Mouse (Mus musculus): ENCODE measurements around the gene Rnf187. TPM values are rescaled to one million over a fixed set of nuclear protein-coding genes. Genes with fewer than 3 reads are reported as not detected.
A peak's percentile ranks its signal among the peaks of the same experiment; 100 is the strongest.

Rnf187 gene
- polyA plus RNA-seq, 1 experiment from 2014 or later = 161 TPM

- ATAC-seq (ENCODE audit: low read depth) = no peak
- H3K4me1 ChIP-seq (replicated peaks; ENCODE audit: control insufficient read depth, insufficient read depth, low read length) = peaks cover 25% of the 10 kb centered on the region
- peaks cover 10% of the 10 kb centered on the region for H3K36me3 ChIP-seq (ENCODE audit: control insufficient read depth, insufficient read depth, low read length)
- peak overlapping the region; percentile 98 for H3K4me2 ChIP-seq (ENCODE audit: low read depth, low read length)
- no peak overlapping the region for H3K27ac ChIP-seq (ENCODE audit: low read length)
- H3K27me3 ChIP-seq (ENCODE audit: control insufficient read depth, insufficient read depth, low read depth, low read length) = no peaks in the 10 kb centered on the region
- peak overlapping the region; percentile 96 for H3K9ac ChIP-seq (ENCODE audit: low read length)
- 68% methylated on average over 3 of the region's 3 CpGs for WGBS
- H3K4me3 ChIP-seq (ENCODE audit: low read length) = peak overlapping the region; percentile 98
- H3K9me3 ChIP-seq (ENCODE audit: control insufficient read depth, low read length) = no peaks in the 10 kb centered on the region
Observed at GRCm38 (mm10) chr11:58979183-58979582, 40.5 kb upstream of the Rnf187 start.

DNA sequence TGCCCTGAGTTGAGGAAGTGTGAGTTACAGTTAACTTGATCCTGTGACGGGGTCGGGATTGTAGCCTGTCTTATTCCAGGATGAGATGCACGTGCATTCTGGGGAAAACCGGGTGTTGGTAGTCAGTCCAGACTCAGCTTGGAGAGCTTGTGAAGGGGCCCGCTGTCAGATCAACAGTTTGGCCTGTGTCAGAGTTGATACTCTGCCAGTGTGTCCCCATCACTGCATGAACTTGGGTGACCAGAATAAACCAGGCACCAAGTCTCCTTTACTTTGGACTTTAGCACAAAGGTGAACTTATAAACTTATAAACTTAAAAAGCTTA, 40.0 kb upstream of the Rnf187 start:
- peaks cover 10% of the 10 kb centered on the region for H3K36me3 ChIP-seq (ENCODE audit: control insufficient read depth, insufficient read depth, low read length)
- peak overlapping the region; percentile 98 for H3K4me3 ChIP-seq (ENCODE audit: low read length)
- H3K9me3 ChIP-seq (ENCODE audit: control insufficient read depth, low read length) = no peaks in the 10 kb centered on the region
- H3K4me1 ChIP-seq (replicated peaks; ENCODE audit: control insufficient read depth, insufficient read depth, low read length) = peaks cover 25% of the 10 kb centered on the region
- 2% methylated on average over 5 of the region's 5 CpGs for WGBS
- peak overlapping the region; percentile 96 for H3K9ac ChIP-seq (ENCODE audit: low read length)
- peak overlapping the region; percentile 98 for H3K4me2 ChIP-seq (ENCODE audit: low read depth, low read length)
- H3K27ac ChIP-seq (ENCODE audit: low read length) = no peak overlapping the region
- H3K27me3 ChIP-seq (ENCODE audit: control insufficient read depth, insufficient read depth, low read depth, low read length) = no peaks in the 10 kb centered on the region
- no peak; the same call in 1 of the 2 replicates for ATAC-seq (ENCODE audit: low read depth)

DNA sequence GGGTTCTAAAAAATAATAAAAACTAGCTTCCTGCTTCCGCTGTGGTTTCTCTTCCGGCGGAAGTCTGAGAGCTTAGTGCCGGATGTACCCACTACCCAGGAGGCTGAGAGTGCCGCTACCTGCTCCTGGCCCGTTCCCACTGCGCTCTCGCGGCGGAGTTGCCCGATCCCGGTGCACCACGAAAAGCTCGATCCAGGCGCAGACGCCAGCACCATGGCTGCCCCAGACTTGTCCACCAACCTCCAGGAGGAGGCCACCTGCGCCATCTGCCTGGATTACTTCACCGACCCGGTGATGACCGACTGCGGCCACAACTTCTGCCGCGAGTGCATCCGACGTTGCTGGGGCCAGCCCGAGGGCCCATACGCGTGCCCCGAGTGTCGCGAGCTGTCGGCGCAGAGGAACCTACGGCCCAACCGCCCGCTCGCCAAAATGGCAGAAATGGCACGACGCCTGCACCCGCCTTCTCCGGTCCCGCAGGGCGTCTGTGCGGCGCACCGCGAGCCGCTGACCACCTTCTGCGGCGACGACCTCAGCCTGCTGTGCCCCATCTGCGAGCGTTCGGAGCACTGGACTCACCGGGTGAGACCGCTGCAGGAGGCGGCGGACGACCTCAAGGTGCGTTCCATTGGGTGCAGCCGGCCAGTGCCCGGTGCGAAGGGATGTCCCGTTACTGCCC, 39.5 kb upstream of the Rnf187 start, which contains the start of gene Trim11:
Trim11 (plus strand) TSS at position 67 of the 679 bp plus-strand sequence.
- under 1% methylated on average over 64 of the region's 64 CpGs for WGBS

DNA sequence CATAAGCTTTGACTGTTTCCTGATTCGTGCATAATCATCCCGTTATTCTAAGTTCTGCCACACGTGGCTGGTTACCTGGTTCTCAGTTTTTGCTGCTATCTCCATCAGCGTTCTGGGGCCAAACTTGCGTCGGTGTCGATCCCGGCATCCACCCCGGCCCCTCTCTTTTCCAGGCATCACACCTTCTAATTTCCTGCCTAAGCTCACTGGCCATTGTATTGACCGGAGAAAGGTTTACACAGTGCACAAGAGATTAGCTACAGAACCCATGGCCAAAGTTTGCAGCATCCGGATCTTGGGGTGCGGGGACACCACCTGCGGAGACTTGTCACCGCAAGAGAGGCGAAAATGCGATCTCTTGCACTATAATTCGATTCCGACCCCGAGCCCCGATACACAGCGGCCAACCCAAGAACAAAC, 38.9 kb upstream of the Rnf187 start:
- H3K4me3 ChIP-seq (ENCODE audit: low read length) = peak overlapping the region; percentile 98
- WGBS = under 1% methylated on average over 21 of the region's 21 CpGs
- H3K4me1 ChIP-seq (replicated peaks; ENCODE audit: control insufficient read depth, insufficient read depth, low read length) = peaks cover 25% of the 10 kb centered on the region
- peak overlapping the region; percentile 98 for H3K4me2 ChIP-seq (ENCODE audit: low read depth, low read length)
- ATAC-seq (ENCODE audit: low read depth) = no peak
- peaks cover 9% of the 10 kb centered on the region for H3K36me3 ChIP-seq (ENCODE audit: control insufficient read depth, insufficient read depth, low read length)
- peak overlapping the region; percentile 75 for H3K27ac ChIP-seq (ENCODE audit: low read length)
- H3K9me3 ChIP-seq (ENCODE audit: control insufficient read depth, low read length) = no peaks in the 10 kb centered on the region
- H3K9ac ChIP-seq (ENCODE audit: low read length) = peak overlapping the region; percentile 96
- no peaks in the 10 kb centered on the region for H3K27me3 ChIP-seq (ENCODE audit: control insufficient read depth, insufficient read depth, low read depth, low read length)

More for the DNA sequence above, 39.5 kb upstream of the Rnf187 start, which contains the start of gene Trim11:
- peak within 1 kb of the TSS; percentile 75 for H3K27ac ChIP-seq (ENCODE audit: low read length)
- H3K36me3 ChIP-seq (ENCODE audit: control insufficient read depth, insufficient read depth, low read length) = peaks cover 10% of the 10 kb centered on the region
- H3K9ac ChIP-seq (ENCODE audit: low read length) = peak within 1 kb of the TSS; percentile 96
- peak within 1 kb of the TSS; percentile 98 for H3K4me3 ChIP-seq (ENCODE audit: low read length)
- ATAC-seq (ENCODE audit: low read depth) = peak; percentile 75
- no peaks in the 10 kb centered on the region for H3K9me3 ChIP-seq (ENCODE audit: control insufficient read depth, low read length)
- H3K4me2 ChIP-seq (ENCODE audit: low read depth, low read length) = peak within 1 kb of the TSS; percentile 98
- H3K4me1 ChIP-seq (replicated peaks; ENCODE audit: control insufficient read depth, insufficient read depth, low read length) = peaks cover 25% of the 10 kb centered on the region
- H3K27me3 ChIP-seq (ENCODE audit: control insufficient read depth, insufficient read depth, low read depth, low read length) = no peaks in the 10 kb centered on the region

- Histone ChIP-seq H3K9ac (ENCODE audit: low read length) (peak overlapping the region; percentile 96), H3K27ac (ENCODE audit: low read length) (peak overlapping the region; percentile 75), H3K4me2 (ENCODE audit: low read depth, low read length) (peak overlapping the region; percentile 98), H3K27me3 (ENCODE audit: control insufficient read depth, insufficient read depth, low read depth, low read length) (no peaks in the 10 kb centered on the region), H3K36me3 (ENCODE audit: control insufficient read depth, insufficient read depth, low read length) (peaks cover 4% of the 10 kb centered on the region), H3K9me3 (ENCODE audit: control insufficient read depth, low read length) (no peaks in the 10 kb centered on the region), H3K4me1 (replicated peaks; ENCODE audit: control insufficient read depth, insufficient read depth, low read length) (peaks cover 25% of the 10 kb centered on the region), H3K4me3 (ENCODE audit: low read length) (peak overlapping the region; percentile 98)
- under 1% methylated on average over 29 of the region's 29 CpGs for WGBS
- no peak for ATAC-seq (ENCODE audit: low read depth)
Observed at GRCm38 (mm10) chr11:58977150-58977549, 38.4 kb upstream of the Rnf187 start.

GRCm38 (mm10) chr11:58974414-58974813, 35.7 kb upstream of the Rnf187 start:
- H3K4me3 ChIP-seq (ENCODE audit: low read length) = no peak overlapping the region
- WGBS = 88% methylated on average over 3 of the region's 3 CpGs
- H3K4me1 ChIP-seq (replicated peaks; ENCODE audit: control insufficient read depth, insufficient read depth, low read length) = peaks cover 15% of the 10 kb centered on the region
- H3K27me3 ChIP-seq (ENCODE audit: control insufficient read depth, insufficient read depth, low read depth, low read length) = no peaks in the 10 kb centered on the region
- H3K27ac ChIP-seq (ENCODE audit: low read length) = no peak overlapping the region
- H3K36me3 ChIP-seq (ENCODE audit: control insufficient read depth, insufficient read depth, low read length) = no peaks in the 10 kb centered on the region
- no peak for ATAC-seq (ENCODE audit: low read depth)
- no peak overlapping the region for H3K4me2 ChIP-seq (ENCODE audit: low read depth, low read length)
- H3K9me3 ChIP-seq (ENCODE audit: control insufficient read depth, low read length) = no peaks in the 10 kb centered on the region
- H3K9ac ChIP-seq (ENCODE audit: low read length) = no peak overlapping the region

GRCm38 (mm10) chr11:58971796-58972195, 33.1 kb upstream of the Rnf187 start:
- Histone ChIP-seq H3K9me3 (ENCODE audit: control insufficient read depth, low read length) (no peaks in the 10 kb centered on the region), H3K4me3 (ENCODE audit: low read length) (no peak overlapping the region), H3K36me3 (ENCODE audit: control insufficient read depth, insufficient read depth, low read length) (no peaks in the 10 kb centered on the region), H3K4me1 (replicated peaks; ENCODE audit: control insufficient read depth, insufficient read depth, low read length) (peaks cover 9% of the 10 kb centered on the region), H3K27me3 (ENCODE audit: control insufficient read depth, insufficient read depth, low read depth, low read length) (no peaks in the 10 kb centered on the region), H3K27ac (ENCODE audit: low read length) (no peak overlapping the region), H3K9ac (ENCODE audit: low read length) (no peak overlapping the region), H3K4me2 (ENCODE audit: low read depth, low read length) (no peak overlapping the region)
- 93% methylated on average over 3 of the region's 3 CpGs for WGBS
- no peak for ATAC-seq (ENCODE audit: low read depth)

GRCm38 (mm10) chr11:58970831-58971530, 32.3 kb upstream of the Rnf187 start:
- ATAC-seq (ENCODE audit: low read depth) = no peak
- H3K4me2 ChIP-seq (ENCODE audit: low read depth, low read length) = no peak overlapping the region
- 89% methylated on average over 21 of the region's 21 CpGs for WGBS
- peaks cover 9% of the 10 kb centered on the region for H3K4me1 ChIP-seq (replicated peaks; ENCODE audit: control insufficient read depth, insufficient read depth, low read length)
- no peak overlapping the region for H3K4me3 ChIP-seq (ENCODE audit: low read length)
- no peak overlapping the region for H3K9ac ChIP-seq (ENCODE audit: low read length)
- no peak overlapping the region for H3K27ac ChIP-seq (ENCODE audit: low read length)
- no peaks in the 10 kb centered on the region for H3K27me3 ChIP-seq (ENCODE audit: control insufficient read depth, insufficient read depth, low read depth, low read length)
- H3K36me3 ChIP-seq (ENCODE audit: control insufficient read depth, insufficient read depth, low read length) = no peaks in the 10 kb centered on the region
- no peaks in the 10 kb centered on the region for H3K9me3 ChIP-seq (ENCODE audit: control insufficient read depth, low read length)

GRCm38 (mm10) chr11:58969659-58970058, 30.9 kb upstream of the Rnf187 start:
- no peak overlapping the region for H3K9ac ChIP-seq (ENCODE audit: low read length)
- no peaks in the 10 kb centered on the region for H3K9me3 ChIP-seq (ENCODE audit: control insufficient read depth, low read length)
- ATAC-seq (ENCODE audit: low read depth) = peak; percentile 88
- H3K36me3 ChIP-seq (ENCODE audit: control insufficient read depth, insufficient read depth, low read length) = no peaks in the 10 kb centered on the region
- H3K27ac ChIP-seq (ENCODE audit: low read length) = peak overlapping the region; percentile 51
- H3K4me2 ChIP-seq (ENCODE audit: low read depth, low read length) = no peak overlapping the region
- peaks cover 9% of the 10 kb centered on the region for H3K4me1 ChIP-seq (replicated peaks; ENCODE audit: control insufficient read depth, insufficient read depth, low read length)
- no peak overlapping the region for H3K4me3 ChIP-seq (ENCODE audit: low read length)
- WGBS = 36% methylated on average over 6 of the region's 6 CpGs
- H3K27me3 ChIP-seq (ENCODE audit: control insufficient read depth, insufficient read depth, low read depth, low read length) = no peaks in the 10 kb centered on the region
